9 mouse cellular contexts compared by ENCODE assay signal in genomic region chr11:117120285-117121163, GRCm38 (mm10). TPM values are rescaled to one million over a fixed set of nuclear protein-coding genes. Genes with fewer than 3 reads are reported as not detected.
A peak's percentile ranks its signal among the peaks of the same experiment; 100 is the strongest.
DNase-seq lines count a peak whose midpoint lies in the region; ATAC-seq lines count a peak whose summit lies in the region.
"Had no signal": no experiment of that assay in that cellular context is flagged by ENCODE, and none has a peak within 500 bp of the region (broad histone marks: within the 10 kb centered on the region; RNA-seq: fewer than 3 reads in every experiment).

No protein-coding gene starts in this region.

- no peaks in the 10 kb centered on the region for H3K9me3 ChIP-seq in heart, embryonic 13.5 days
- no peaks in the 10 kb centered on the region for H3K9me3 ChIP-seq in forebrain, embryonic 15.5 days
- H3K9me3 ChIP-seq in midbrain, embryonic 10.5 days (replicated peaks), result no peaks in the 10 kb centered on the region
- H3K9me3 ChIP-seq: G1E had no signal

- H3K9ac ChIP-seq in heart, embryonic 13.5 days, result peak overlapping the region; percentile 71
- peak overlapping the region; percentile 23; the same call in 1 of the 2 replicates for H3K9ac ChIP-seq in forebrain, embryonic 15.5 days (replicated peaks)

- H3K4me3 ChIP-seq in heart, embryonic 13.5 days, result no peak overlapping the region
- H3K4me3 ChIP-seq in forebrain, embryonic 15.5 days, result no peak overlapping the region
- H3K4me3 ChIP-seq in midbrain, embryonic 10.5 days, result peak overlapping the region; percentile 1; the same call in 1 of the 2 replicates

- ATAC-seq in heart, embryonic 13.5 days (ENCODE audit: extremely low read depth, insufficient number of reproducible peaks, low FRiP score, low TSS enrichment), result no peak
- no peak for ATAC-seq in forebrain, embryonic 15.5 days (replicated peaks)
- ATAC-seq in granulocyte monocyte progenitor cell, adult 5-6 weeks (replicated peaks; ENCODE audit: poor library complexity, severe bottlenecking), result no peak

- H3K27me3 ChIP-seq in heart, embryonic 13.5 days (replicated peaks), result no peaks in the 10 kb centered on the region
- no peaks in the 10 kb centered on the region for H3K27me3 ChIP-seq in forebrain, embryonic 15.5 days
- no peaks in the 10 kb centered on the region for H3K27me3 ChIP-seq in midbrain, embryonic 10.5 days (ENCODE audit: low read depth, poor library complexity, severe bottlenecking)

- 31% methylated on average over 20 of the region's 20 CpGs for WGBS in heart, embryonic 13.5 days
- WGBS in forebrain, embryonic 15.5 days, result 60% methylated on average over 20 of the region's 20 CpGs
- WGBS in midbrain, embryonic 10.5 days, result 58% methylated on average over 20 of the region's 20 CpGs

- DNase-seq in heart, adult 8-10 months (ENCODE audit: low spot score), result no peak
- DNase-seq in cerebellum, adult 11 months, result peak; percentile 57
- no peak for DNase-seq in midbrain, embryonic 10.5 days (ENCODE audit: low spot score)
- DNase-seq in left cerebral cortex, adult 9 months (ENCODE audit: low spot score in 2 of 2), result no peak
- no peak for DNase-seq in lung, postnatal 36 days

- H3K4me1 ChIP-seq in heart, embryonic 13.5 days, result peaks cover 97% of the 10 kb centered on the region
- H3K4me1 ChIP-seq in forebrain, embryonic 15.5 days, result peaks cover 82% of the 10 kb centered on the region
- peaks cover 79% of the 10 kb centered on the region for H3K4me1 ChIP-seq in midbrain, embryonic 10.5 days

- H3K36me3 ChIP-seq in heart, embryonic 13.5 days, result peaks cover 32% of the 10 kb centered on the region
- H3K36me3 ChIP-seq in forebrain, embryonic 15.5 days, result 0 out of 2 replicates have a peak, but pooled peaks cover 5% of the 10 kb centered on the region
- H3K36me3 ChIP-seq in midbrain, embryonic 10.5 days, result peaks cover 14% of the 10 kb centered on the region

- H3K4me2 ChIP-seq in heart, embryonic 13.5 days, result peak overlapping the region; percentile 37
- H3K4me2 ChIP-seq in forebrain, embryonic 15.5 days (replicated peaks), result no peak overlapping the region; the same call in 1 of the 2 replicates

- peak overlapping the region; percentile 80 for H3K27ac ChIP-seq in heart, embryonic 13.5 days (replicated peaks)
- H3K27ac ChIP-seq in forebrain, embryonic 15.5 days (replicated peaks), result peak overlapping the region; percentile 9; the same call in 1 of the 2 replicates
- peak overlapping the region; percentile 64 for H3K27ac ChIP-seq in midbrain, embryonic 10.5 days (replicated peaks)

RNA-seq across cellular contexts. Expression of gene Sec14l1, which starts 5.6 kb away (rescaled TPM):
- polyA plus RNA-seq in heart, embryonic 13.5 days (2015; fragmentation: Nextera tagmentation; extraction: Ambion mirVana), result 44.5 and 45.3 TPM in 2 replicates
- 10 to 100 TPM; 61.1 to 74.3 (median 69.2) TPM for total RNA-seq in heart, adult 8-10 months (2022)
- 69.4 and 76.8 TPM in 2 replicates for polyA plus RNA-seq in forebrain, embryonic 15.5 days (2015; fragmentation: Nextera tagmentation; extraction: Ambion mirVana)
- 49.9 and 58.0 TPM in 2 replicates for polyA plus RNA-seq in midbrain, embryonic 10.5 days (2016; fragmentation: Nextera tagmentation; extraction: Ambion mirVana)
- total RNA-seq in granulocyte monocyte progenitor cell, adult 5-6 weeks (2014; fragmentation: Nextera tagmentation), result 10.8 and 13.3 TPM in 2 replicates
- 9.8 and 12.8 TPM in 2 replicates for total RNA-seq in granulocyte monocyte progenitor cell, adult 5-6 weeks (2017)

Comparison
In these comparisons a context has a peak if more than half of its experiments do, and no peak if none do; other contexts are left out.
1. H3K27ac ChIP-seq: peak in every context shown above with its lines; median percentile 80 in heart, embryonic 13.5 days; 64 in midbrain, embryonic 10.5 days; 9 in forebrain, embryonic 15.5 days.